Mouse (Mus musculus): ENCODE data around the gene Acvrl1. TPM values are rescaled to one million over a fixed set of nuclear protein-coding genes. Genes with fewer than 3 reads are reported as not detected.

The Acvrl1 gene
- polyA plus RNA-seq, 1 experiment from 2014 or later = 159 TPM

DNA sequence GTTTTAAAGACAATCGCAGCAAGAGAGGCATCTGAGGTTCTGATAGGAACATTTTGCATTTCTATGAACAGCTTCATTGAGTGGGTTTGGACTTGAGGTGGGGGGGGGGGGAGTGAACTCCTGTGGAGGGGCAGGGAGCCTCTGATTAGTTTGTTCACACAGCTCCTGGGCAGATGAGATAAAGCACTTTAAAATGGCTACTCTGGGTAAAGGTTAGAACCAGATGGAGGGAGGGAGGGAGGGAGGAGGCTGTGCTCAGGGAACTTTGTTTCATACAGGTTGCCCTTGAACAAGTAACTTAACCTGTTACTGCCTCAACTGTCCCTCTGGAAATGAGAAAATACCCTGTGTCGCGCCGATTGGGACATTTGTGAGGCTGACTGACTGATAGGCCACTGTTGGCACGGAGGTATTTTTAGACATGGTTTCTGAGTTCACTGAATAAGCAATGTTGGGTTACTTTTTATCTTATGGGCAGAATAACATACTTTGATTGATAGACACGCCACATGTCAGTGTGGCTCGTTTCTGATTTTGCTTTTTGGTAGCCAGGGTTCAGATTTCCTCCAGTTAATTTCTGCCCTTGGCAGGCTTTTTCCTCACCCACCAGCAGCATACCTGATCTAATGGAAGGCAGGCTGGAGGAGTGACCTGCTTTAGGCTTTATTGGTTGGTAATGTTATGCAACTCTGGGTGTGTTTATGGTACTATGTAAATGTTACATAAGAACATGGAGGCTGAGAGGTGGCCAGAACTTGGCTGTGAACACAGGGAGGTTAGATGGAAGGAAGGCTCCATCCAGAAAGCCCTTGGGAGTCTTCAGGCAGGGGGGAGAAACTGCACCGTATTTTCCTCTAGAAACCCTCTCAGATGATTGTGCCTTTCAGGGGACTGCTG is 48.7 kb downstream of the Acvrl1 start:
- H3K9ac ChIP-seq (replicated peaks; ENCODE audit: low read depth) = no peak overlapping the region
- no peaks in the 10 kb centered on the region for H3K27me3 ChIP-seq (replicated peaks; ENCODE audit: insufficient read depth, low read length)
- TF ChIP-seq CTCF (IDR thresholded peaks at IDR 0.05) = no peak
- no peak for TF ChIP-seq EP300 (IDR thresholded peaks at IDR 0.05)
- ATAC-seq (peak; percentile 21; the same call in 1 of the 2 replicates), DNase-seq (ENCODE audit: low spot score) (peak; percentile 75)
- no peaks in the 10 kb centered on the region for H3K36me3 ChIP-seq (ENCODE audit: insufficient read depth, low read length)
- no peak overlapping the region for H3K4me2 ChIP-seq (replicated peaks; ENCODE audit: low read depth, low read length)
- no peaks in the 10 kb centered on the region for H3K9me3 ChIP-seq (ENCODE audit: low read length)
- peak overlapping the region; percentile 93 for H3K27ac ChIP-seq (ENCODE audit: low read length)
- H3K4me1 ChIP-seq (ENCODE audit: insufficient read depth, low read depth, low read length) = peaks cover 35% of the 10 kb centered on the region; the same call in 1 of the 2 replicates
- 41% methylated on average over 8 of the region's 8 CpGs for WGBS
- H3K4me3 ChIP-seq (ENCODE audit: low read depth, low read length) = no peak overlapping the region

GRCm38 (mm10) chr15:101180363-101181105 is 52.2 kb downstream of the Acvrl1 start:
- ATAC-seq = no peak

DNA sequence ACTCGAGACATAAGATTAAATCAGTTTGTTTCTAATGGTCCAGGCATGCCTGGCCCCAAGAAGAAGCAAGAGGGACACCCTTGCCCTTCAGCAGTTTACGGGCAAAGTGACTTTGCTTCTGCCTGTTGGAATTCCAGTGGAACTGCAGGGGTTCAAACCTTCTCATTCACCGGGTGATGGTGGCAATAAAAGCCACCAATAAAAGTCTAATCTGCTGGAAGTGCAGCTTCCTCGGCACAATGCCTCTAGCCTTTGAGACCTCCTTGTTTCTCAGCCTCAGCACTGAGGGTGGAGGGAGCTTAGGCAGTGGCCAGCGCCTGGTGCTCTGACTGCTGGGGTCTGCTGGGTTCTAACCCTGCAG is 52.8 kb downstream of the Acvrl1 start:
- H3K27me3 ChIP-seq (replicated peaks; ENCODE audit: insufficient read depth, low read length) = no peaks in the 10 kb centered on the region
- DNase-seq (ENCODE audit: low spot score) (no peak), ATAC-seq (no peak)
- TF ChIP-seq EP300 (IDR thresholded peaks at IDR 0.05) (no peak), CTCF (IDR thresholded peaks at IDR 0.05) (peak; percentile 4; the same call in 1 of the 2 replicates)
- no peaks in the 10 kb centered on the region for H3K36me3 ChIP-seq (ENCODE audit: insufficient read depth, low read length)
- no peak overlapping the region for H3K27ac ChIP-seq (ENCODE audit: low read length)
- no peak overlapping the region for H3K4me3 ChIP-seq (ENCODE audit: low read depth, low read length)
- no peak overlapping the region for H3K9ac ChIP-seq (replicated peaks; ENCODE audit: low read depth)
- no peaks in the 10 kb centered on the region for H3K9me3 ChIP-seq (ENCODE audit: low read length)
- peaks cover 37% of the 10 kb centered on the region; the same call in 1 of the 2 replicates for H3K4me1 ChIP-seq (ENCODE audit: insufficient read depth, low read depth, low read length)
- 41% methylated on average over 5 of the region's 5 CpGs for WGBS
- no peak overlapping the region for H3K4me2 ChIP-seq (replicated peaks; ENCODE audit: low read depth, low read length)

More at GRCm38 (mm10) chr15:101180363-101181105, 52.2 kb downstream of the Acvrl1 start:
- Histone ChIP-seq H3K9ac (replicated peaks; ENCODE audit: low read depth) (no peak overlapping the region), H3K4me3 (ENCODE audit: low read depth, low read length) (no peak overlapping the region), H3K4me1 (ENCODE audit: insufficient read depth, low read depth, low read length) (peaks cover 42% of the 10 kb centered on the region; the same call in 1 of the 2 replicates), H3K27me3 (replicated peaks; ENCODE audit: insufficient read depth, low read length) (no peaks in the 10 kb centered on the region), H3K4me2 (replicated peaks; ENCODE audit: low read depth, low read length) (no peak overlapping the region), H3K36me3 (ENCODE audit: insufficient read depth, low read length) (no peaks in the 10 kb centered on the region), H3K27ac (ENCODE audit: low read length) (0 out of 2 replicates have a peak overlapping the region, but pooled peaks have one; percentile 21), H3K9me3 (ENCODE audit: low read length) (no peaks in the 10 kb centered on the region)
- TF ChIP-seq CTCF (IDR thresholded peaks at IDR 0.05) (no peak), EP300 (IDR thresholded peaks at IDR 0.05) (no peak)
- WGBS = 44% methylated on average over 15 of the region's 15 CpGs
- DNase-seq (ENCODE audit: low spot score) = no peak

GRCm38 (mm10) chr15:101181500-101181899 is 53.2 kb downstream of the Acvrl1 start:
- H3K9ac ChIP-seq (replicated peaks; ENCODE audit: low read depth) = no peak overlapping the region
- H3K27me3 ChIP-seq (replicated peaks; ENCODE audit: insufficient read depth, low read length) = no peaks in the 10 kb centered on the region
- no peak overlapping the region for H3K4me2 ChIP-seq (replicated peaks; ENCODE audit: low read depth, low read length)
- 54% methylated on average over 4 of the region's 4 CpGs for WGBS
- no peaks in the 10 kb centered on the region for H3K36me3 ChIP-seq (ENCODE audit: insufficient read depth, low read length)
- DNase-seq (ENCODE audit: low spot score) = no peak
- H3K4me3 ChIP-seq (ENCODE audit: low read depth, low read length) = no peak overlapping the region
- H3K9me3 ChIP-seq (ENCODE audit: low read length) = no peaks in the 10 kb centered on the region
- TF ChIP-seq EP300 (IDR thresholded peaks at IDR 0.05) (no peak), CTCF (IDR thresholded peaks at IDR 0.05) (no peak)
- ATAC-seq = no peak
- H3K27ac ChIP-seq (ENCODE audit: low read length) = no peak overlapping the region
- peaks cover 34% of the 10 kb centered on the region; the same call in 1 of the 2 replicates for H3K4me1 ChIP-seq (ENCODE audit: insufficient read depth, low read depth, low read length)

GRCm38 (mm10) chr15:101182676-101183075 is 54.4 kb downstream of the Acvrl1 start:
- peak overlapping the region; percentile 51; the same call in 1 of the 2 replicates for H3K27ac ChIP-seq (ENCODE audit: low read length)
- ATAC-seq = peak; percentile 49; the same call in 1 of the 2 replicates
- H3K9ac ChIP-seq (replicated peaks; ENCODE audit: low read depth) = no peak overlapping the region
- peaks cover 28% of the 10 kb centered on the region; the same call in 1 of the 2 replicates for H3K4me1 ChIP-seq (ENCODE audit: insufficient read depth, low read depth, low read length)
- peak; percentile 61 for DNase-seq (ENCODE audit: low spot score)
- H3K9me3 ChIP-seq (ENCODE audit: low read length) = no peaks in the 10 kb centered on the region
- no peaks in the 10 kb centered on the region for H3K36me3 ChIP-seq (ENCODE audit: insufficient read depth, low read length)
- H3K4me3 ChIP-seq (ENCODE audit: low read depth, low read length) = no peak overlapping the region
- TF ChIP-seq CTCF (IDR thresholded peaks at IDR 0.05) (no peak), EP300 (IDR thresholded peaks at IDR 0.05) (no peak)
- no peak overlapping the region for H3K4me2 ChIP-seq (replicated peaks; ENCODE audit: low read depth, low read length)
- no peaks in the 10 kb centered on the region for H3K27me3 ChIP-seq (replicated peaks; ENCODE audit: insufficient read depth, low read length)
- WGBS = 24% methylated on average over 5 of the region's 5 CpGs

GRCm38 (mm10) chr15:101184300-101184699 is 56.0 kb downstream of the Acvrl1 start:
- no peak for TF ChIP-seq EP300 (IDR thresholded peaks at IDR 0.05)
- TF ChIP-seq CTCF (IDR thresholded peaks at IDR 0.05) = no peak
- no peaks in the 10 kb centered on the region for H3K27me3 ChIP-seq (replicated peaks; ENCODE audit: insufficient read depth, low read length)
- no peaks in the 10 kb centered on the region for H3K9me3 ChIP-seq (ENCODE audit: low read length)
- H3K9ac ChIP-seq (replicated peaks; ENCODE audit: low read depth) = no peak overlapping the region
- 88% methylated on average over 8 of the region's 8 CpGs for WGBS
- no peak overlapping the region for H3K27ac ChIP-seq (ENCODE audit: low read length)
- H3K4me2 ChIP-seq (replicated peaks; ENCODE audit: low read depth, low read length) = no peak overlapping the region
- H3K4me3 ChIP-seq (ENCODE audit: low read depth, low read length) = no peak overlapping the region
- DNase-seq (ENCODE audit: low spot score) (no peak), ATAC-seq (no peak)
- peaks cover 23% of the 10 kb centered on the region; the same call in 1 of the 2 replicates for H3K4me1 ChIP-seq (ENCODE audit: insufficient read depth, low read depth, low read length)
- no peaks in the 10 kb centered on the region for H3K36me3 ChIP-seq (ENCODE audit: insufficient read depth, low read length)

Data from lung, postnatal 0 days (tissue).